Mouse (Mus musculus) frontal cortex, adult (tissue): ENCODE measurements around the gene Mapk1ip1.

Experiments used
- ATAC-seq: cut with Nextera tagmentation; 2 replicates; pipeline ENCODE4 v1.9.2; 2017; ENCODE audit warnings: mild to moderate bottlenecking, moderate library complexity, mixed read lengths; ENCODE audit not compliant: low TSS enrichment

Gene Mapk1ip1

DNA sequence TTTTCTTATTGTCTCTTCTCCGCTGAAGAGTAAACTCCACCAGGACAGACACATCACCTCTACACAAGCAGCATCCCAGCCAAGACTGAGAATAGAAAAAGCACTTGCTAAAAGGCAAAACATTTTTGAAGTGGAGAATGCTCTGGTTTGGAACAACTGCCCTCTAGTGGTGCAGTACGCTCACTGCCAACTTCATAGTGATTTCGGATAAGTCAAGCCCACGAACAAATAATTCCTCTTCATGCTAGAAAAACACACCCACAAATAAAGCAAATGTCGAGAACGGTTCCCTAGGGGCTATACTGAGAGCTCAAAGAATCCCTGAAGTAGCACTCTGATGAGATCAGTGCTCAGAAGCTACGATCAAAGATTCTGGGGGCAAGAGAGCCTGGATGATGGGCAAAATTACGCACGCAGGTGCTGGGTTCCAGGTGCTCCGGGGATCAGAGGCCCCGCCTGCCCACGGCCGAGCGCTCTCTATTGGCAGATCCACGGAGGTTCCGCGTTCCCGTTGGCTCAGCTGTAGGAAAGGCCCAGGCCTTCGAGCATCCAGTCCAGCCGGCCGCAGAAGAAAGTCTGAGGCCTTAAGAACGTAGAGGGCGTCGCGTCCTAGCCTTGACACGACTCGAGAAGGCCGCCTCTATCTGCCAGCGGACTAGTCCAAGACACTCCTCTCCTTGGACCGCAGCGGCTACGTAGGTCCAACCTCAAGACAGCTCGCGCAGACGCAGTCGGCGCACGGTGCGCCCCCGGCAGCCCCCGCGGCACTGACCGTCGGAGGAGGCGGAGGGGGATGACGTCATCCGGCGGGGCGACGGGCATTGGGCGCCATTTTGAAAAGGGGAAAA, at the start of gene Mapk1ip1, which contains the start of gene Ppp2r2d:
TSS of gene Mapk1ip1 (minus strand) at position 730 of the 848 bp plus-strand sequence.
TSS of gene Ppp2r2d (plus strand) at position 536 of the 848 bp plus-strand sequence.
- ATAC-seq: peak; percentile 86

DNA sequence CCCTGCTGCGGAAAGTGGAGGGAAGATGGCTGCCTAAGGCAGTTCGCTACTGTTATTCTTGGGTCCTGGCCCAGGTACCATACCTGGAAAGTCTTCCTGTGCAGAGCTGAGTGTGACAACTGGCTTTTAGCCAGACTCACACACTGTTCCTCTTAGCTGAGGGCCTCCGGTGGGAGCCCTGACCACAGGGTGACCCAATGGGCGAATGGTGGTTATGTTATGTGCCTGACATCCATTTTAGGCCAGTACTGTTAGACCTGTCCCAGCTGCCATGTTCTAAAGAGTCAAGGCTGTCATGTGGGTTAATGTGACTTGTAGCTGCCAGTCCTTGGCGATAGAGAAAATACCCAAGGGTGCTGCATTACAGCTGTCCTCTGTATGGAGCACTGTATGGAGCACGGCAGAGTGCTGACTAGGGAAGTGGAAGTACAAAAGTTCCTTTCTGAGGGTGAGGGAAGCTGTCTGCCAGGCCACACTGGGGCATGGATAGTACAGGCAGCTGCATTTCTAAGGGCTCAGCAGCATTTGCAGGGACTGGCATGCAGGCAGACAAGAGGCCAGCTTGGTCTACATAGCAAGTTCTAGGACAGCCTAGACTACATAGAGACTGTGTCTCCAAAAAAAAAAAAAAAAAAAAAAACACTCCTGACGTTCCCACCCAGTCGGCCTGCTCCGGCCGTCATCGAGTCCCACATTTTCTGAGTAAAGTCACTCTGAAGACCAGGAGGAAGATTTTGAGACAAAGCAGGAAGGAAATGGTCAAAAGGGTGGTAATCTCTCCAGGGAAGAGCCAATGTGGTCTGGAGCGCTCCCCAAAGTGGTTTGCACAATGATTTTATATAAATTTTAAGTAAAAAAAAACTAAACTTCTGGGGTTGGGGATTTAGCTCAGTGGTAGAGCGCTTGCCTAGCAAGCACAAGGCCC, 39.6 kb upstream of the Mapk1ip1 start:
- peak; percentile 22; the same call in 1 of the 2 replicates for ATAC-seq

DNA sequence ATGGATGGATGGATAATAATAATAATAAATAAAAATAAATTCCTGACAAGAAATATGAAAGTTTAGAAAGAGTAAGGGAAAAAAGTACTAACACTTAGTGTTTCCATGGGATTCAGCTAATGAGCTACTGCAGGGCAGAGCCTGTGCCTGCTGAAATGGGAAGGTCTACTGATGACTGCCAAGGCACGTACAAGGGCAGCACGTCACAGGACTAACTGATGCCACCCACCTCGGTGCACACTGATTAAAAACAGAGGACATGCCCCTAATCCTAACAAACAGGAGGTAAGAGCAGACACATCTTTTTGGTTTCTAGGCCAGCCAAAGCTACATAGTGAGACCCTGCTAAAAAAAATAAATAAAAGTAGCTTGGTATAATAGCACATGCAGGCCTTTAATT, 37.7 kb upstream of the Mapk1ip1 start:
- no peak for ATAC-seq

DNA sequence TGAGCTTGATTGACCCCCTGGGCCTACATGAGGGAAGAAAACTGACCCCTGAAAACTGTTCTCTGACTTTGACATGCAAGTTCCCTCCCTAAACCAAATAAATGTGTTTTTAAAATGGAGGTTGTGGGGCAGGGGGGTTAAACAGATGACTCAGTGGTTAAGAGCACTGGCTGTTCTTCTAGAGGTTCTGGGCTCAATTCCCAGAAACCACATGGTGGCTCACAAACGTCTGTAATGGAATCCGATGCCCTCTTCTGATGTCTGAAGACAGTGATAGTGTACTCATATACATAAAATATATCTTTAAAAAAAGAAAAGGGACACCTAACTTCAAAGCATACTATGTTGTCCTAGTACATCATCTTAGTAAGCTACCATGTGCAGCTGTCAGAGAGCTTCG, 29.0 kb upstream of the Mapk1ip1 start:
- no peak for ATAC-seq

- no peak for ATAC-seq
Measured at GRCm38 (mm10) chr7:138872956-138873355, 26.9 kb upstream of the Mapk1ip1 start.

DNA sequence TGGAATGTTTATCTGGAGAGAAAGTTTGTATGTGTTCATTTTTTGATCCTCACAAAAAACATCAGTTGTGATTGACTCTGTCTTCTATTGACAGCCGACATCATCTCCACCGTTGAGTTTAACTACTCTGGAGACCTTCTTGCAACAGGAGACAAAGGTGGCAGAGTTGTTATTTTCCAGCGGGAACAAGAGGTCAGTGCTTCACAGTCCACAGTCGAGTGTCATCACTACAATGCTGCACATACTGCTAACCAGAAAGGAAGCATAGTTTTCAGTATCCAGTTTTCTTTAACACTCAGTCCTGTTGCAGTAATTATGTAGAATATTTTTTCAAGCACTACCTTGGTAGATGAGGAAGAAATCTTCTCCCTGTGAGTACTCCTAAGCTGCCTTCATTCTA, 22.2 kb upstream of the Mapk1ip1 start:
- no peak for ATAC-seq

- peak; percentile 67; the same call in 1 of the 2 replicates for ATAC-seq
Measured at GRCm38 (mm10) chr7:138867286-138867685, 21.2 kb upstream of the Mapk1ip1 start.

- no peak for ATAC-seq
Measured at GRCm38 (mm10) chr7:138864776-138865175, 18.7 kb upstream of the Mapk1ip1 start.

- ATAC-seq: no peak
Measured at GRCm38 (mm10) chr7:138863950-138864572, 18.0 kb upstream of the Mapk1ip1 start.

DNA sequence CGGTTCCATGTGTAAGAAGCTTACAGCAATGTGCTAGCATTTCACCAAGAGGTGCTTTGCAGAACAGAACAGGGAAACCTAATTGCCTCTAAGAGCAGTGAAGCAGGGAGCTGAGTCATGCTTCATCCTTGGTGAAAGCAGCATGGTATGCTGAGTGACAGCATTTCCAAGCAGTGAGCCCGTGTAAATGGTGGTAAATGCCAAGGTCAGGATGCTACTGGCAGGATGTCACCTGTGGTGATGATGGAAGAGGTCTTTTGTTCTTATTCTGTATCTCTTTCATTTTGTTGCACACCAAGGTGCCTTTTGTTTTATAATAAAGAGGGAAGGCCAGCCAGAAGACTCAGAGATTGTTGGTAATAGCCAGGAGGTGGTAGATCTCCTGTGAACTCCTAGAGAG, 10.6 kb upstream of the Mapk1ip1 start:
- ATAC-seq: no peak

- no peak for ATAC-seq
Measured at GRCm38 (mm10) chr7:138854201-138854600, 8.1 kb upstream of the Mapk1ip1 start.

GRCm38 (mm10) chr7:138853417-138854031, 7.5 kb upstream of the Mapk1ip1 start:
- no peak for ATAC-seq

DNA sequence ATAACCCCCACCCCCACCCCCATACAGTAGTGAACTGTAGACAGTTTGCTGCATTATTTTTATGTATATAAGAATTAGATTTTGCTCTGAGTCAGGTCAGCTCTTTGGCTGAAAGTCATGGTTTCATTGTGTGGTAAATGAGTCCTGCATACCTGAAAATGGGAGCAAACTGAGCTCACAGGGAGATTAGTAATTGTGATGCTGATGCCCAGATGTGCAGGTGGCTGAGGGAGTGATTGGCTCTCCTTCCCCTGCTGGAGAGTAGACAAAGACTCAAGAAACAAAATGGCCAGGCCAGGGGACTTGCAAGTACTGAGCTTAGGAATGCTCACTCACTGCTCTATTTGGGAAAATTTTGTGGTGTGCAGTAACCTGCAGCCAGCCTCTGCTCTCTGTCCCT, 4.0 kb upstream of the Mapk1ip1 start:
- ATAC-seq: no peak

DNA sequence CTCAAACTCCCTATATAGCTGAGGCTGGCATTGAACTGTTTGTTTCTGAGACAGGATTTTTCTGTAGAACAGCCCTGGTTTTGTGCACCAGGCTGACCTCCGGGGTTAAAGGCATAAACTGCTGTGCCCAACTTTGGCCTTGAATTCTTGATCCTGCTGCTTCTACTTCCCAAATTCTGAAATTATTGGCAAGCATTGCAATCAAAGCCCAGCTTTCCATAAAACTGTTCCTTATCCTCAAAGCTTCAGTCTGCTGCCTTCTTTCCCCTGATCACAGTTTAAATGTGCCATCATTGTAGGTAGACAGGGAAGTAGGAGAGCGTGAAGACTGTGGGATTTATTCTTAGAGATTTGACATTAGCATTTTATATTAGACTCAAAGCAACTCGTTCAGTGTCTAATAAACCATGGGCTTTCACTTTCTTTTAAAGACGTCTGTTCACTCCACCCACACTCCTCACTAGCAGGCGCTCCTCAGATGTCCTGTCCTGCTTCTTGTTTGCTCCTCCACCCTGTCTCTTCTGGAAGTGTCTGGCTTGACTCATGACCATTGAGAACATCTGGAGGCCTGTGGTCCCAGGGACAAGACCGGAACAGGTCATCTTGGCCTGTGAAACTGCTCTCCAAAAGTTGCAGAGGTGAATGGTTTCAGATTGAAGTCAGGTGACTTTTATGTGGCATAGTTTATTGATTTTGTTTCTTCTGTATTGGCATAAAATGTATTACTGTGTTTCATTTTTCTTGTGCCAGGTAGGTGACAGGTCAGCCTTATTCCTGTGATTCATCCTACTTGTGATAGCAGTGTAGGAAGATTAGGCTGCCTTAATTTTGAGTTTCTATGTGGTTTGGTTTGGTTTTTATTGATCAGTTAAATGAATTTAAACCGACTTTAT, 2.2 kb upstream of the Mapk1ip1 start:
- ATAC-seq: no peak

- ATAC-seq: no peak
Measured at GRCm38 (mm10) chr7:138847316-138848027, 1.4 kb upstream of the Mapk1ip1 start.

DNA sequence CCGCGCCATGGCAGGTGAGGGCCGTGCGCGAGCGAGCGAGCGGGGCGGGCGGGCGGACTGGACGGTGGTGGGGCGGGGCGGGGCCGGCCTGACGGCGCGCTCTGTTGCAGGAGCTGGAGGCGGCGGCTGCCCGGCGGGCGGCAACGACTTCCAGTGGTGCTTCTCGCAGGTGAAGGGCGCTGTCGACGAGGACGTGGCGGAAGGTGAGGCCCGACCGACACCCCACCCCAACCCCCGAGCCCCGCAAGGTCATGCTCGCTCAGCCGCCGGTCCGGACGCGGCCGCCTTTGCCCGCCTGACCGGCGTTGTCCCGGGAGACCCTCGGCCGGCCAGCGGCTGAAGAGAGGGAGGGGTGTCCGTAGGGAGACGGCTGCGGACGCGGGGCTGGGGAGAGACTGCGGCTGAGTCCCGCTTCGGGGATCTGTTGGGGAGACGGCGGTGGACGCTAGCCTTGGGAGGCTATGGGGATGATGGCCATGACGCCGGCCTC, 474 bp upstream of the Mapk1ip1 start:
- peak; percentile 13 for ATAC-seq

DNA sequence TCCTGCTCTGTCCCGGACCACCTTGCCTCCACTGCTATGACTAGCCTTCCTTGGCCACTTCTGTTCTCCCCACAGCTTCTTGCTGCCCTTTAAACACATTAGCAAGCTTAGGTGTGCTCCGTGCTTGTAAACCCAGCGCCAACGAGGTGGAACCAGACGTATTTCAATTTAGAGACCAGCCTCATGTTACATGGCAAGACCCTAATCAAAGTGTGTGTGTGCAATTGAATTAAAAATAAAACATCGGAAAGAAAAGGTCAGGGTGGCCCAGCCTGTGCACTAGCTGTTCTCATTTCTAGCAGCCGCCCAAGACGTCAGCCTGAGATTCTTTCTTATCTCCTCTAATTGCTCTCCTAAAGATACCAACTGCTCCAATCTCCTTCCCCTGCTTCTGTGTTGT, 962 bp downstream of the Mapk1ip1 start:
- ATAC-seq: no peak

- no peak for ATAC-seq
Measured at GRCm38 (mm10) chr7:138843421-138843820, 2.7 kb downstream of the Mapk1ip1 start.

GRCm38 (mm10) chr7:138841436-138842151, 4.5 kb downstream of the Mapk1ip1 start:
- no peak for ATAC-seq
